Mouse (Mus musculus) kidney, adult 2 months (tissue): ENCODE measurements around the gene Crot. TPM values are rescaled to one million over a fixed set of nuclear protein-coding genes. Genes with fewer than 3 reads are reported as not detected.

ENCODE experiments used
- DNase-seq: peaks from one replicate; pipeline ENCODE4 v3.0.0; 2021
- H3K27ac ChIP-seq: fragments of 200-500 bp; 2 replicates; pipeline ENCODE4 v1.5.1; 2012; ENCODE audit warnings: low read depth, low read length, control low read depth, inconsistent platforms; ENCODE audit not compliant: insufficient read depth
- H3K27me3 ChIP-seq: fragments of 200-500 bp; replicated peaks from 2 replicates; pipeline ENCODE4 v1.6.1; 2012; ENCODE audit warnings: mild to moderate bottlenecking, moderate library complexity, low read length, inconsistent platforms; ENCODE audit not compliant: control insufficient read depth, insufficient read depth
- H3K36me3 ChIP-seq: fragments of 200-500 bp; 2 replicates; pipeline ENCODE4 v1.6.1; 2012; ENCODE audit warnings: mild to moderate bottlenecking, moderate library complexity, low read length, inconsistent platforms; ENCODE audit not compliant: control insufficient read depth, insufficient read depth
- H3K4me1 ChIP-seq: fragments of 200-500 bp; 2 replicates; pipeline ENCODE4 v1.6.1; 2011; ENCODE audit warnings: low read length; ENCODE audit not compliant: control insufficient read depth, insufficient read depth
- H3K4me3 ChIP-seq: fragments of 200-500 bp; 2 replicates; pipeline ENCODE4 v1.5.1; 2011; ENCODE audit warnings: mild to moderate bottlenecking, low read depth, low read length, control low read depth; ENCODE audit not compliant: insufficient read depth
- CTCF ChIP-seq: fragments of 200-500 bp; conservative IDR thresholded peaks from 2 replicates; pipeline ENCODE4 v1.5.1; 2011; ENCODE audit warnings: low read depth, mild to moderate bottlenecking, control low read depth, low read length, moderate library complexity, mixed read lengths; ENCODE audit not compliant: insufficient read depth, insufficient read length
- POLR2A ChIP-seq: fragments of 200-500 bp; IDR thresholded peaks from one replicate; pipeline ENCODE4 v1.6.1; 2011; ENCODE audit warnings: low read depth, low read length, control low read depth
- WGBS: fragments of 180-500 bp; shearing (Covaris S2); methylation state at CpG from one replicate; pipeline ENCODE4 v1.1.7; 2018; 5-methylcytosine and 5-hydroxymethylcytosine counted together
- polyA plus RNA-seq: library from polyadenylated mRNA; depleted of rRNA; stranded (reverse); fragments of >200 nt; gene quantifications from 2 replicates; pipeline ENCODE4 v1.2.3, GENCODE M21; 2012; rRNA removed

Gene Crot
- polyA plus RNA-seq, 1 experiment: 43.5 TPM

GRCm38 (mm10) chr5:8928440-8928839 is 68.7 kb downstream of the Crot start:
- no peaks in the 10 kb centered on the region for H3K4me1 ChIP-seq
- DNase-seq: no peak
- 60% methylated on average over 9 of the region's 9 CpGs for WGBS
- H3K27me3 ChIP-seq: no peaks in the 10 kb centered on the region
- H3K36me3 ChIP-seq: no peaks in the 10 kb centered on the region
- H3K27ac ChIP-seq: no peak overlapping the region
- H3K4me3 ChIP-seq: no peak overlapping the region
- TF ChIP-seq CTCF (no peak), POLR2A (no peak)

- Histone ChIP-seq H3K4me3 (no peak overlapping the region), H3K36me3 (no peaks in the 10 kb centered on the region), H3K27me3 (no peaks in the 10 kb centered on the region), H3K4me1 (no peaks in the 10 kb centered on the region), H3K27ac (no peak overlapping the region)
- TF ChIP-seq POLR2A (no peak), CTCF (no peak)
- no peak for DNase-seq
- WGBS: 55% methylated on average over 6 of the region's 6 CpGs
Observed at GRCm38 (mm10) chr5:8917069-8917468, 80.1 kb downstream of the Crot start.

GRCm38 (mm10) chr5:8916400-8916799 is 80.7 kb downstream of the Crot start:
- no peak for TF ChIP-seq CTCF
- TF ChIP-seq POLR2A: no peak
- DNase-seq: no peak
- no peaks in the 10 kb centered on the region for H3K27me3 ChIP-seq
- WGBS: 80% methylated on average over 2 of the region's 2 CpGs
- H3K36me3 ChIP-seq: no peaks in the 10 kb centered on the region
- H3K4me1 ChIP-seq: no peaks in the 10 kb centered on the region
- H3K27ac ChIP-seq: no peak overlapping the region
- no peak overlapping the region for H3K4me3 ChIP-seq

Other genes with a start within 250 kb of the Crot start
- 8.4 and 10.2 TPM in 2 replicates for gene Abcb1b, start 199.2 kb downstream of the Crot start, polyA plus RNA-seq
- 0.15 and 0.33 TPM in 2 replicates for gene Abcb4, start 103.6 kb downstream of the Crot start, polyA plus RNA-seq
- gene Tmem243, start 103.3 kb upstream of the Crot start, polyA plus RNA-seq: 48.0 and 49.5 TPM in 2 replicates
- gene Dmtf1, start 164.5 kb upstream of the Crot start, polyA plus RNA-seq: 9.1 and 10.5 TPM in 2 replicates